Mouse (Mus musculus): ENCODE measurements around the gene Lpo. TPM values are rescaled to one million over a fixed set of nuclear protein-coding genes. Genes with fewer than 3 reads are reported as not detected.

Gene Lpo
- polyA plus RNA-seq, 1 experiment from 2014 or later: not detected

DNA sequence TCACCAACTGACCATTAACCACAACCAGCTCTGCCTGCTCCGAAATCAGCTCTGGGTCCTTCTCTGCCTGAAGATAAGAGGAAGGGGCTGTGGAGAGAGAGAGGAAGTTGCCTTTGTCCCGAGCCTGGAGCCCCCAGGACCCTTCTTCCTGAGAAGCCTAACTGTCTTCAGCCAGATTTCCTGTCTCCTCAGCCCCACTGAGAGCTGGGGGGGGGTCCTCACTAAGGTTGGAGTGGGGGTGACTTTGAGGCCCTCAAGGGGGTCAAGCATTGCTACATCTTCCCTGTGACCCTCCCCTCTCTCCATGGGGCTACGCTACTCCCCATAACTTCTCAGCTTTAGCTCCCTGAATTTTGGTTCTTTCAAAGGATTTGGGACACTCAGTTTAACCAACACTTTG, 34.6 kb downstream of the Lpo start, which contains the start of gene Mpo:
Gene Mpo, plus strand, starts transcription at position 122 of the 400 bp plus-strand sequence.
- Histone ChIP-seq H3K4me2 (replicated peaks; ENCODE audit: low read depth, low read length) (no peak within 1 kb of the TSS), H3K4me1 (ENCODE audit: insufficient read depth, low read depth, low read length) (no peaks in the 10 kb centered on the region), H3K27ac (ENCODE audit: low read length) (no peak within 1 kb of the TSS), H3K9me3 (ENCODE audit: low read length) (no peaks in the 10 kb centered on the region), H3K9ac (replicated peaks; ENCODE audit: low read depth) (no peak within 1 kb of the TSS), H3K36me3 (ENCODE audit: insufficient read depth, low read length) (no peaks in the 10 kb centered on the region), H3K27me3 (replicated peaks; ENCODE audit: insufficient read depth, low read length) (no peaks in the 10 kb centered on the region), H3K4me3 (ENCODE audit: low read depth, low read length) (no peak within 1 kb of the TSS)
- ATAC-seq (no peak), DNase-seq (ENCODE audit: low spot score) (no peak)
- WGBS: 44% methylated on average over 3 of the region's 3 CpGs
- TF ChIP-seq CTCF (IDR thresholded peaks at IDR 0.05) (no peak), EP300 (IDR thresholded peaks at IDR 0.05) (no peak)

DNA sequence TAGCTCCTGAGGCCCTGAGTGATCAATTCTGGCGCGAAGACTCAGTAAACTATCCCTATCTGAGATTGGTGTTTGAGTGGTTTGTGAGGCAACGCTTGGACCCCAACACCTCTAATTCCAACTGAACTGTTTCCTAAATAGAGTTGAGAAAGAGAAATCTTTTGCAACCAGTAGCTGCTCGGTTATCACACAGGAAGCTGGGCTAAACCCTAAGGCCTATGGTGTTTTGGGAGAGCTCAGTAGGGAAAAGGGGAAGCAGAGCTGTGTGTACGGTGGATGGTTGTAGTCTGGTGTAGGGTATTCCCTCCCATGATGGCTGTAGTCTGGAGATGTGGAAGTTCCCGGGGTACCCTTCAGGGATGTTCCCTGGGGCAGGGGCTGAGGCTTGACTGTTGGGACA, 38.0 kb downstream of the Lpo start:
- Histone ChIP-seq H3K9ac (replicated peaks; ENCODE audit: low read depth) (no peak overlapping the region), H3K27ac (ENCODE audit: low read length) (no peak overlapping the region), H3K4me1 (ENCODE audit: insufficient read depth, low read depth, low read length) (no peaks in the 10 kb centered on the region), H3K36me3 (ENCODE audit: insufficient read depth, low read length) (no peaks in the 10 kb centered on the region), H3K27me3 (replicated peaks; ENCODE audit: insufficient read depth, low read length) (no peaks in the 10 kb centered on the region), H3K9me3 (ENCODE audit: low read length) (no peaks in the 10 kb centered on the region), H3K4me2 (replicated peaks; ENCODE audit: low read depth, low read length) (no peak overlapping the region), H3K4me3 (ENCODE audit: low read depth, low read length) (no peak overlapping the region)
- WGBS: 87% methylated on average over 6 of the region's 6 CpGs
- no peak for TF ChIP-seq CTCF (IDR thresholded peaks at IDR 0.05)
- no peak for TF ChIP-seq EP300 (IDR thresholded peaks at IDR 0.05)
- ATAC-seq: no peak
- DNase-seq (ENCODE audit: low spot score): no peak

DNA sequence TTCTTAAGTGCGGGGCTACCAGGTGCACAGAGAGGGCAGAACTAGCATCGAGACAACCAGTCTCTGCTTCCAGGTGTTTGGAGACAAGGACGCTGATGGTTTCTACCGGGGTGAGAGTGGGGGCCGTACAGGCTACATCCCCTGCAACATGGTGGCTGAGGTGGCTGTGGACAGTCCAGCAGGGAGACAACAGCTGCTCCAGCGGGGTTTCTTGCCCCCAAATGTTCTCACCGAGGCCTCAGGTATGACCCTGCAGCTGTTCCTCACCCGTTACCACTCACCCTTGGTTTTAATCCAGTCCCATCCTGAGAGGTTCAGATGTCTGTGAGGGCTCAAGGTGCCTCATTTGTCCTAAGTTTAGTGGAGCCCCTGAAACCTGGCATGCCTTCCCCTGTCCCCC, 48.0 kb downstream of the Lpo start:
- Histone ChIP-seq H3K4me1 (ENCODE audit: insufficient read depth, low read depth, low read length) (no peaks in the 10 kb centered on the region), H3K9ac (replicated peaks; ENCODE audit: low read depth) (no peak overlapping the region), H3K27ac (ENCODE audit: low read length) (no peak overlapping the region), H3K4me2 (replicated peaks; ENCODE audit: low read depth, low read length) (no peak overlapping the region), H3K4me3 (ENCODE audit: low read depth, low read length) (no peak overlapping the region), H3K27me3 (replicated peaks; ENCODE audit: insufficient read depth, low read length) (no peaks in the 10 kb centered on the region), H3K36me3 (ENCODE audit: insufficient read depth, low read length) (no peaks in the 10 kb centered on the region), H3K9me3 (ENCODE audit: low read length) (no peaks in the 10 kb centered on the region)
- WGBS: 64% methylated on average over 8 of the region's 8 CpGs
- DNase-seq (ENCODE audit: low spot score) (no peak), ATAC-seq (no peak)
- TF ChIP-seq EP300 (IDR thresholded peaks at IDR 0.05) (no peak), CTCF (IDR thresholded peaks at IDR 0.05) (no peak)

DNA sequence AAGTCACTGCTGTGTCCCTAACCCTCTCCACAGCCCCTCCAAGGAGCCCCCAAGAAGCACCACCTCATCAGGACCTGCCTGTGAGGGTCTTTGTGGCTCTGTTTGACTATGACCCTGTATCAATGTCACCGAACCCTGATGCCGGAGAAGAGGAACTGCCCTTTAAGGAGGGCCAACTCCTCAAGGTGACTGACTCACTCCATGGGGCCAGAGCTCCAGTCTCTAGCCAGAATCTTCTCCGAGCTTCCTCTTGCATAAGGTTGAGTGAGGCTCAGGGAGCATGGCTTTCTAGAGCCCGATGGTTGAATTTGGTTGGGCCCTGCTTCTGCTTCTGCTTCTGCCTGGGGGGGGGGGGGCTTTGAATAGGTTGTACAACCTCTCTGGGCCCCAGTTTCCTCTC, 48.7 kb downstream of the Lpo start:
- WGBS: 75% methylated on average over 4 of the region's 4 CpGs
- Histone ChIP-seq H3K4me2 (replicated peaks; ENCODE audit: low read depth, low read length) (no peak overlapping the region), H3K27me3 (replicated peaks; ENCODE audit: insufficient read depth, low read length) (no peaks in the 10 kb centered on the region), H3K9me3 (ENCODE audit: low read length) (no peaks in the 10 kb centered on the region), H3K9ac (replicated peaks; ENCODE audit: low read depth) (no peak overlapping the region), H3K4me1 (ENCODE audit: insufficient read depth, low read depth, low read length) (no peaks in the 10 kb centered on the region), H3K4me3 (ENCODE audit: low read depth, low read length) (no peak overlapping the region), H3K27ac (ENCODE audit: low read length) (no peak overlapping the region), H3K36me3 (ENCODE audit: insufficient read depth, low read length) (no peaks in the 10 kb centered on the region)
- ATAC-seq (no peak), DNase-seq (ENCODE audit: low spot score) (no peak)
- TF ChIP-seq CTCF (IDR thresholded peaks at IDR 0.05): no peak
- TF ChIP-seq EP300 (IDR thresholded peaks at IDR 0.05): no peak

DNA sequence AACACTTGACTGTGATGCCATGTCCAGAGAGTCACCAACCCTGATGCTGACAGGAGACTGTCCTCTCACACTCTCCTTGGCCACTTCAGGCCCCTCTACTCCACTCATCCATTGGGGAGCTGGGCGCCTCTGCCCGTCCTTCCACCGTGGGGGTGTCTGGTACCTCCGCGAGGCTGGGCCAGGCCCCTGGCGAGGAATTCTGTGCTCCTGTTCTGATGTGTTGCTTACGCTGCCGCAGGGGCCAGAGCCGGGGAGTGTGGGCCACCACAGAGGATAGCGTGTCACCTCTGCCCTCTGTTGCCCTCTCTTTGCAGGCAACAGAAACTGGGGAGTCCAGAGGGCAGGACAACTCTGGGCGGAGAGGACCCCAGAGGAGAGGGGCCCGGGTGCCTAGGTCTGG, 49.2 kb downstream of the Lpo start:
- DNase-seq (ENCODE audit: low spot score) (no peak), ATAC-seq (peak; percentile 11)
- Histone ChIP-seq H3K9me3 (ENCODE audit: low read length) (no peaks in the 10 kb centered on the region), H3K4me3 (ENCODE audit: low read depth, low read length) (0 out of 2 replicates have a peak overlapping the region, but pooled peaks have one; percentile 29), H3K27ac (ENCODE audit: low read length) (no peak overlapping the region), H3K9ac (replicated peaks; ENCODE audit: low read depth) (no peak overlapping the region), H3K4me1 (ENCODE audit: insufficient read depth, low read depth, low read length) (no peaks in the 10 kb centered on the region), H3K4me2 (replicated peaks; ENCODE audit: low read depth, low read length) (peak overlapping the region; percentile 67), H3K27me3 (replicated peaks; ENCODE audit: insufficient read depth, low read length) (no peaks in the 10 kb centered on the region), H3K36me3 (ENCODE audit: insufficient read depth, low read length) (no peaks in the 10 kb centered on the region)
- 40% methylated on average over 12 of the region's 12 CpGs for WGBS
- TF ChIP-seq EP300 (IDR thresholded peaks at IDR 0.05) (no peak), CTCF (IDR thresholded peaks at IDR 0.05) (no peak)

DNA sequence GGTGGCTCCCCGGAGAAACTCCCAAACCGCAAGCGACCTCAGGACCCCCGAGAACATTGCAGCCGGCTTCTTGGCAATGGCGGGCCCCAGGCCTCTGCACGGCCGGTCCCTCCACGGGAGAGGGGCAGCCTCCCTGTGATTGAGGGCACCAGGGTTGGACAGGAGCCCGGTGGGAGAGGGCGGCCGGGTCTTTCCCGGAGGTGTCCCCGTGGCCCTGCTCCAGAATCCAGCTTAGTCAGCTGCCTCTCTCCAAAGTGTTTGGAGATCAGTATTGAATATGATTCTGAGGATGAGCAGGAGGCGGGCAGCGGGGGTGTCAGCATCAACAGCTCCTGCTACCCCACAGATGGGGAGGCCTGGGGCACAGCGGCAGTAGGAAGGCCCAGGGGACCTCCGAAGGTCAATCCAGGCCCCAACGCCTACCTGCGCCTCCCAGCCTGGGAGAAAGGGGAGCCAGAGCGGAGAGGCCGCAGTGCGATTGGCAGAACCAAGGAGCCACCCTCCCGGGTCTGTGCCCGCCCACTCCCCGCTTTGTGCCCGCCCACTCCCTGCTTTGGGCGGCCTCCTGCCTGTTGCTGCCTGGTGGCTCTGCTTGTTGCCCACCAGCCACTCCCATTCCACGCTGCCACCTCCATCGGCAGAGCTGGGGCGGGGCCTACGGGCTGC, 49.9 kb downstream of the Lpo start:
- 7% methylated on average over 29 of the region's 32 CpGs for WGBS
- Histone ChIP-seq H3K9me3 (ENCODE audit: low read length) (no peaks in the 10 kb centered on the region), H3K27ac (ENCODE audit: low read length) (no peak overlapping the region), H3K36me3 (ENCODE audit: insufficient read depth, low read length) (no peaks in the 10 kb centered on the region), H3K27me3 (replicated peaks; ENCODE audit: insufficient read depth, low read length) (no peaks in the 10 kb centered on the region), H3K4me3 (ENCODE audit: low read depth, low read length) (peak overlapping the region; percentile 29), H3K4me1 (ENCODE audit: insufficient read depth, low read depth, low read length) (no peaks in the 10 kb centered on the region), H3K9ac (replicated peaks; ENCODE audit: low read depth) (peak overlapping the region; percentile 43), H3K4me2 (replicated peaks; ENCODE audit: low read depth, low read length) (peak overlapping the region; percentile 67)
- DNase-seq (ENCODE audit: low spot score) (peak; percentile 88), ATAC-seq (peak; percentile 95)
- TF ChIP-seq EP300 (IDR thresholded peaks at IDR 0.05) (no peak), CTCF (IDR thresholded peaks at IDR 0.05) (no peak)
